Mouse (Mus musculus): ENCODE data around the gene Tmem131. TPM values are rescaled to one million over a fixed set of nuclear protein-coding genes. Genes with fewer than 3 reads are reported as not detected.

Tmem131 gene
- polyA plus RNA-seq, 1 experiment from 2014 or later = 11.2 TPM

DNA sequence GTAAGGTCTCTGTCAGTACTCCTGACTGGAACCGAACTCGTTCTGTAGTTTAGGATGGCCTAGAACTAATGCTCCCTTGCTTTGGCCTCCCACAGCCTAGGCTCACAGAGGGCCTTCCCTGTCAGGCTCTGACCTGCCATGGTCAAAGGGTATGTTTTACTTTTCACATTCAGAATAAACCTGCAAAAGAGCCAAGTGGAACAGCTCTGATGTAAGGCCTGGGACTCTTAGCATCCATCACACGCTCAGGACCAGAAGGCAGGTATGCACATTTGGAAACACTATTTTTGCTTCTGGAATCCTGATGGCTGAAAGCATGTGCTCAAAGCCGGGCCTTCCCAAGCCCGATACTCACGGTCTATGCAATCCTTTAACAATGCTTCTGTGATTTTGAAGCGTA lies 131.7 kb downstream of the Tmem131 start:
- Histone ChIP-seq H3K9me3 (replicated peaks) (no peaks in the 10 kb centered on the region), H3K4me3 (replicated peaks) (no peak overlapping the region), H3K27me3 (replicated peaks) (no peaks in the 10 kb centered on the region), H3K27ac (replicated peaks) (no peak overlapping the region), H3K4me2 (no peak overlapping the region), H3K9ac (replicated peaks) (no peak overlapping the region), H3K36me3 (peaks cover 85% of the 10 kb centered on the region), H3K4me1 (no peaks in the 10 kb centered on the region)
- no peak for ATAC-seq (ENCODE audit: low FRiP score)
- 96% methylated on average over 7 of the region's 7 CpGs for WGBS

DNA sequence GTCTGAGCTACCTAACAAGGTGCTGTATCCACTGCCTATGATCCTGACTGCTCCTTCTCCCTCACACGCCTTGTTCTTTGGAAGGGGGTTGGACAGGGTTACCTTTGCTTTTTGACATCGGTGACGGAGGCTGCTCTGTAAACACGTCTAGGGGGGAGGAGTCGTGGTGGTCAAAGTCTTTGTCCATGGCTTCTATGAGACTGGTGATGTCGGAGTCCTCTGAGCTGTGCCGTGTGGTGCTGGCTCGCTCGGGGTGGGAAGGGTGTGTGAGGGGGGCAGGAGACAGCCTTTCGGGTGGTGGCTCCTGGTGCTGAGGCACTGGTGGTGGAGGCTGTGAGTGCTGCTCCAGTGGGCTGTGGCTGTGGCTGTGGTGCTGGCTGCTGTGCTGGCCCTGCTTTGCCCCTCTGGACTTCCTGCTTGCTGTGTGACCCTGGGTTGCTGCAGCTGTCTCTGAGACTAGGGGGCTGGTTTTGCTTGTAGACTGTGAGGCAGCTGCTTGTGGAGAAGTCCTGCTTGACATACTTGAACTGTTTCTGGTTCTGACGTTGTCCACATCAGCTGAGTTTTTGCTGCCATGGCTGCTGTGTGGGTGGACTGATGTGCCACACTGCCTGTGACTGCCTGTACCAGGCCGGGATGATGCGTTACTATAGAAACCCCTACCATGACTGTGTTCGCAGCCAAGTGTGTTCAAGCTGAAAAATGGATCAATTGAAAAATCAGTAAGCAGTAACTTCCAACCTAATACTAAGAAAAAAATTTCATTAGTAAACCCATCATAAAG lies 135.5 kb downstream of the Tmem131 start:
- Histone ChIP-seq H3K36me3 (peaks cover 88% of the 10 kb centered on the region), H3K9me3 (replicated peaks) (no peaks in the 10 kb centered on the region), H3K4me1 (no peaks in the 10 kb centered on the region), H3K27ac (replicated peaks) (no peak overlapping the region), H3K27me3 (replicated peaks) (no peaks in the 10 kb centered on the region), H3K9ac (replicated peaks) (no peak overlapping the region), H3K4me2 (no peak overlapping the region), H3K4me3 (replicated peaks) (no peak overlapping the region)
- ATAC-seq (ENCODE audit: low FRiP score) = no peak
- WGBS = 92% methylated on average over 14 of the region's 14 CpGs

DNA sequence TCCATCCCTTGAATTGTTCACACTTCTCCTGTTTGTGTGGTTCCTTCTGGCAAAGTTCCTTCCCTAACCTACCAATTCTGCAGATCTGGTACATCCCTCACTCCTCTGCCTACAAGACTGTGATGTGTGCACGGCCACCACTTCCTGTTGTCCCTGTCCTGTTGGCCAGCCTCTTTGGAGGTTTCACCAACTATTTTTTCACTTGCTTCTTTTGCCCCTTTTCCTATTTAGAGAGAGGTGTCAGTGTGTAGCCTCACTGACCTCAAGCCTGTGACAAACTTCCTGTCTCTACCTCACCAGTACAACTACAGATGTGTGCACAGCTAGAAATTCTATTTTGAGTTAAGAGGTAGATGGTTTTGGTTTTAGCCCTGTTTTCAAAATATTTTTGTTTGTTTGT lies 136.4 kb downstream of the Tmem131 start:
- H3K27ac ChIP-seq (replicated peaks) = no peak overlapping the region
- no peak overlapping the region for H3K4me3 ChIP-seq (replicated peaks)
- ATAC-seq (ENCODE audit: low FRiP score) = no peak
- no peak overlapping the region for H3K9ac ChIP-seq (replicated peaks)
- 100% methylated on average over 1 of the region's 1 CpGs for WGBS
- H3K36me3 ChIP-seq = peaks cover 90% of the 10 kb centered on the region
- no peaks in the 10 kb centered on the region for H3K27me3 ChIP-seq (replicated peaks)
- H3K4me2 ChIP-seq = no peak overlapping the region
- H3K4me1 ChIP-seq = no peaks in the 10 kb centered on the region
- no peaks in the 10 kb centered on the region for H3K9me3 ChIP-seq (replicated peaks)

DNA sequence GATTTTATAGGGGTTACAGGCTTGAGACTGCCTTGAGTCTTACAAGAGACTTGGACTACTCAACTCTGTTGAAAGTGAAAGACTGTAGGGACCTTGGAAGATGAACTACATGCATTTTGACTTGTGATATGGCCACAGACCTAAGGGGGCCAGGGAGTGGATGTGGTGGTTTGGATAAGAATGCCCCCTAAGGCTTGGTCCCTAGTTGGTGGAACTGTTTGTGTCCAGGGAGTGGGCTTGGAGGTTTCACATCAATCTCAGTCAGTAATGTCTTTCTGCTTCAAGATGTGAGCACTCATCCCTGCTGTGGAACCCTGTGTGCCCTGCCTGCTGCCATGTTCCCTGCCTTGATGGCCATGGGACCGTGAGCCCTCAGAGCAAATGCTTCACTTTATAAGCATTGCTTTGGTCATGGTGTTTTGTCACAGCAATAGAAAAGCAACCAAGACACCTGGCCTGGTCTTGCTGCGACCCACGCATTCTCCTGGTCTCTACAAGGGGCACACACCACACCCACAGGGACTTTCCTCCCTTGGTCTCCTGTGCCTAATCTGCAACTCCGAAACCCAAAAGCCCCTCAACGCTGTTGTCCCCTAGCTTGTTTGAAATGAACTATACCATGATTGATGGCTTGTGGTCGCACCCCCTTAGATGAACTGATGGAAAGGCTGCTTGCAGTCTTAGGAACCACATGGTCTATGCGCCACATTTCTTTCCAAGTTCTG lies 137.1 kb downstream of the Tmem131 start:
- Histone ChIP-seq H3K4me3 (replicated peaks) (no peak overlapping the region), H3K27ac (replicated peaks) (no peak overlapping the region), H3K4me1 (no peaks in the 10 kb centered on the region), H3K4me2 (no peak overlapping the region), H3K27me3 (replicated peaks) (no peaks in the 10 kb centered on the region), H3K36me3 (peaks cover 90% of the 10 kb centered on the region), H3K9ac (replicated peaks) (no peak overlapping the region), H3K9me3 (replicated peaks) (no peaks in the 10 kb centered on the region)
- 97% methylated on average over 7 of the region's 7 CpGs for WGBS
- no peak for ATAC-seq (ENCODE audit: low FRiP score)

GRCm38 (mm10) chr1:36804833-36805232 lies 138.6 kb downstream of the Tmem131 start:
- H3K36me3 ChIP-seq = peaks cover 85% of the 10 kb centered on the region
- no peak for ATAC-seq (ENCODE audit: low FRiP score)

GRCm38 (mm10) chr1:36804259-36804658 lies 139.2 kb downstream of the Tmem131 start:
- no peak overlapping the region for H3K27ac ChIP-seq (replicated peaks)
- 70% methylated on average over 9 of the region's 9 CpGs for WGBS
- no peaks in the 10 kb centered on the region for H3K9me3 ChIP-seq (replicated peaks)
- no peak for ATAC-seq (ENCODE audit: low FRiP score)
- no peaks in the 10 kb centered on the region for H3K4me1 ChIP-seq
- H3K36me3 ChIP-seq = peaks cover 84% of the 10 kb centered on the region
- H3K27me3 ChIP-seq (replicated peaks) = no peaks in the 10 kb centered on the region
- no peak overlapping the region for H3K4me3 ChIP-seq (replicated peaks)
- no peak overlapping the region for H3K4me2 ChIP-seq
- H3K9ac ChIP-seq (replicated peaks) = no peak overlapping the region

More at GRCm38 (mm10) chr1:36804833-36805232, 138.6 kb downstream of the Tmem131 start:
- no peaks in the 10 kb centered on the region for H3K9me3 ChIP-seq (replicated peaks)
- no peaks in the 10 kb centered on the region for H3K4me1 ChIP-seq
- no peak overlapping the region for H3K4me2 ChIP-seq
- H3K27me3 ChIP-seq (replicated peaks) = no peaks in the 10 kb centered on the region
- H3K4me3 ChIP-seq (replicated peaks) = no peak overlapping the region
- H3K27ac ChIP-seq (replicated peaks) = no peak overlapping the region
- WGBS = 91% methylated on average over 4 of the region's 4 CpGs
- H3K9ac ChIP-seq (replicated peaks) = no peak overlapping the region

DNA sequence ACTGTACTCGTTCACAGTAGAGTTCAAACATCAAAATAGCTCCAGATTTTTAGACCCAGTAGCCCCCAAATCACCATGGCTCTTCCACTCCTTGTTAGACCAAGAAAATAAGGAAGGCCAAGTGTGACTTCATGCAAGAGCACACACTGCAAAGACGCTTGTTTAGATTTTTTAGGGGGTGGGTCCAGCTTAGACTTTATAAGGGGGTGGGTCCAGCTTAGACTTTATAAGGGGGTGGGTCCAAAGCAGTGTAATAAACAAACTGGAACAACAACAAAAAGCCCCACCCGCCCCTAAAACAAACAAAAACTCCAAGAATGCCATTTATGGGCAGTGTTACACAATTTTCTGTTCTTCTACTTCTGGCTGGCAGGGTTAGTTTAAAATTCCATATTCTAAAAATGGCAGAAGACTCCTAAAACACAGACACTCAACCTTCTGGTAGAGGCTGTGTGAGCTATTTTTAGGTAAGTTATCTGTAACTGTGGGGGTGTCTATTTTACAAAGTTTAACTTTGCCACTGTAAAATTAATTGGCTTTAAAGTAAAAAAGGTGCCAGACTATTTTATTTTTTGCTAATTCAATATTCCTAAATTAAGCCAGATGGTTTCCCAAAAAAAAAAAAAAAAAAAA lies 143.0 kb downstream of the Tmem131 start:
- 75% methylated on average over 3 of the region's 3 CpGs for WGBS
- Histone ChIP-seq H3K27ac (replicated peaks) (no peak overlapping the region), H3K4me1 (no peaks in the 10 kb centered on the region), H3K27me3 (replicated peaks) (no peaks in the 10 kb centered on the region), H3K9ac (replicated peaks) (no peak overlapping the region), H3K9me3 (replicated peaks) (no peaks in the 10 kb centered on the region), H3K4me2 (no peak overlapping the region), H3K36me3 (peaks cover 86% of the 10 kb centered on the region), H3K4me3 (replicated peaks) (no peak overlapping the region)
- no peak for ATAC-seq (ENCODE audit: low FRiP score)

DNA sequence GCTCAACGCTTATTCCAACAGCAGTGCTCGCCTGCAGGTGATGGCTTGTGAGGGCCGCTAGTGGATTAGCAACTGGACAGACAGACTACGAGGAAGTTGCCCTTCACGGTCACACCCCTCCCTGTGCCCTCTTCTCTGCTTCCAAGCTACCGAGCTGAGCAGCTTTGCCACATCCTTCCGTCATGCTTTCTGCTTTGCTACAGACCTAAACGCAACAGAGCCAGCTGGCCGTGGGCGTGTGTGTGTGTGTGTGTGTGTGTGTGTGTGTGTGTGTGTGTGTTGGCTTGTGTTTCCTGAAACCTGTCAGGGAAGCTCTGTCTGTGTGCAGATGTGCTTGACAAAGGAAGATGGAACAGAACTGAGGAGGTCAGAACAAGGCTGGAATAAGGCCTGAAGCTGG lies 146.0 kb downstream of the Tmem131 start:
- Histone ChIP-seq H3K9me3 (replicated peaks) (no peaks in the 10 kb centered on the region), H3K36me3 (peaks cover 92% of the 10 kb centered on the region), H3K4me3 (replicated peaks) (no peak overlapping the region), H3K4me1 (no peaks in the 10 kb centered on the region), H3K27me3 (replicated peaks) (no peaks in the 10 kb centered on the region), H3K27ac (replicated peaks) (no peak overlapping the region), H3K9ac (replicated peaks) (no peak overlapping the region), H3K4me2 (no peak overlapping the region)
- 89% methylated on average over 10 of the region's 10 CpGs for WGBS
- ATAC-seq (ENCODE audit: low FRiP score) = no peak

DNA sequence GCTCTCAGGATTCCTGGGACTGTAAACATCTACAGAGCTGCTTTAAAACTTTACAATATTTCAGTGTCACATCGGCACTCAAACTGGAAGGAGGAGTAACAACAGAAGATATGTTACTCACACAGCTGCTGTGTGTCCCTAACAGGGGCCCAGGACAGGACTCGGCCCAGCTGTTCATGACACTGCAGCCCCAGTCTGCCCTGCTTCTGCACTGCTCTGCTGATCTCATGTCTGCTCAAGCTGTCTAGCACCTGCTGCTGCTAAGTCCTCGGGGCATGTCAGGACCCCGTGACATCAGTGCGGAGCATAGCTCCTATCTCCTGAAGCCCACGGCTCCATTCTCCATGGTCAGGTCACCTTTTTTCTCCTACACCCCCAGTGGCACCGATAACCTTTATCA lies 146.8 kb downstream of the Tmem131 start:
- Histone ChIP-seq H3K27ac (replicated peaks) (no peak overlapping the region), H3K4me1 (no peaks in the 10 kb centered on the region), H3K36me3 (peaks cover 89% of the 10 kb centered on the region), H3K9me3 (replicated peaks) (no peaks in the 10 kb centered on the region), H3K9ac (replicated peaks) (no peak overlapping the region), H3K4me3 (replicated peaks) (no peak overlapping the region), H3K4me2 (no peak overlapping the region), H3K27me3 (replicated peaks) (no peaks in the 10 kb centered on the region)
- ATAC-seq (ENCODE audit: low FRiP score) = no peak
- WGBS = 91% methylated on average over 7 of the region's 7 CpGs

GRCm38 (mm10) chr1:36789416-36789815 lies 154.1 kb downstream of the Tmem131 start:
- Histone ChIP-seq H3K9me3 (replicated peaks) (no peaks in the 10 kb centered on the region), H3K4me1 (peaks cover 14% of the 10 kb centered on the region), H3K27ac (replicated peaks) (no peak overlapping the region), H3K9ac (replicated peaks) (no peak overlapping the region), H3K4me3 (replicated peaks) (no peak overlapping the region), H3K4me2 (no peak overlapping the region), H3K27me3 (replicated peaks) (no peaks in the 10 kb centered on the region), H3K36me3 (peaks cover 36% of the 10 kb centered on the region)
- ATAC-seq (ENCODE audit: low FRiP score) = no peak
- WGBS = 68% methylated on average over 8 of the region's 8 CpGs

- Histone ChIP-seq H3K36me3 (peaks cover 10% of the 10 kb centered on the region), H3K9me3 (replicated peaks) (no peaks in the 10 kb centered on the region), H3K27me3 (replicated peaks) (peaks cover 3% of the 10 kb centered on the region; the same call in 1 of the 2 replicates), H3K4me3 (replicated peaks) (no peak overlapping the region), H3K4me1 (peaks cover 14% of the 10 kb centered on the region), H3K27ac (replicated peaks) (no peak overlapping the region), H3K9ac (replicated peaks) (no peak overlapping the region), H3K4me2 (no peak overlapping the region)
- ATAC-seq (ENCODE audit: low FRiP score) = no peak
- 96% methylated on average over 7 of the region's 7 CpGs for WGBS
These were observed 157.1 kb downstream of the Tmem131 start for GRCm38 (mm10) chr1:36786377-36786776.
